Mouse (Mus musculus) stomach, embryonic 14.5 days (tissue): ENCODE measurements around the gene Snrnp25. TPM values are rescaled to one million over a fixed set of nuclear protein-coding genes. Genes with fewer than 3 reads are reported as not detected.
A peak's percentile ranks its signal among the peaks of the same experiment; 100 is the strongest.

Source experiments
- ATAC-seq: fragments of 200-750 bp; cut with Nextera tagmentation; 2 replicates; pipeline ENCODE4 v1.8.0; 2017; ENCODE audit warnings: low read depth, moderate TSS enrichment; ENCODE audit not compliant: insufficient number of reproducible peaks, insufficient read depth, low FRiP score
- H3K27ac ChIP-seq: fragments of 300-500 bp; sonication (generic); 2 replicates; pipeline ENCODE4 v1.5.1; 2014; ENCODE audit warnings: mild to moderate bottlenecking, low read length, moderate library complexity, mixed read lengths
- H3K27me3 ChIP-seq: fragments of 300-500 bp; sonication (generic); 2 replicates; pipeline ENCODE4 v1.6.1; 2014; ENCODE audit warnings: low read length, control low read depth, mixed read lengths; ENCODE audit not compliant: control insufficient read depth, insufficient read depth
- H3K36me3 ChIP-seq: fragments of 300-500 bp; sonication (generic); 2 replicates; pipeline ENCODE4 v1.6.1; 2014; ENCODE audit warnings: mild to moderate bottlenecking, control low read depth, low read length, moderate library complexity, mixed read lengths; ENCODE audit not compliant: control insufficient read depth, insufficient read depth
- H3K4me1 ChIP-seq: fragments of 300-500 bp; sonication (generic); 2 replicates; pipeline ENCODE4 v1.6.1; 2014; ENCODE audit warnings: low read length, control low read depth, mixed read lengths; ENCODE audit not compliant: control insufficient read depth, insufficient read depth
- H3K4me2 ChIP-seq: fragments of 300-500 bp; sonication (generic); replicated peaks from 2 replicates; pipeline ENCODE4 v1.6.1; 2014; ENCODE audit warnings: low read depth, low read length, control low read depth
- H3K4me3 ChIP-seq: fragments of 300-500 bp; sonication (generic); 2 replicates; pipeline ENCODE4 v1.5.1; 2014; ENCODE audit warnings: low read depth, low read length, control low read depth
- H3K9ac ChIP-seq: fragments of 300-500 bp; sonication (generic); replicated peaks from 2 replicates; pipeline ENCODE4 v1.6.1; 2014; ENCODE audit warnings: low read depth, mild to moderate bottlenecking, control low read depth, low read length, moderate library complexity, mixed read lengths
- H3K9me3 ChIP-seq: fragments of 300-500 bp; sonication (generic); 2 replicates; pipeline ENCODE4 v1.6.1; 2016; ENCODE audit warnings: low read depth, low read length, control low read depth; ENCODE audit not compliant: control insufficient read depth
- WGBS: fragments of 180-500 bp; shearing (Covaris S2); extraction: QIAGEN DNeasy Blood & Tissue Kit; methylation state at CpG from one replicate; pipeline ENCODE4 v1.1.7; 2014; 5-methylcytosine and 5-hydroxymethylcytosine counted together
- polyA plus RNA-seq: library from polyadenylated mRNA; unstranded; fragments of >200 nt; fragmentation: Nextera tagmentation; extraction: Ambion mirVana; gene quantifications from 2 replicates; pipeline ENCODE4 v1.2.1, GENCODE M21; 2014

Gene Snrnp25
- polyA plus RNA-seq, 1 experiment from 2014 or later = 60.4 TPM

DNA sequence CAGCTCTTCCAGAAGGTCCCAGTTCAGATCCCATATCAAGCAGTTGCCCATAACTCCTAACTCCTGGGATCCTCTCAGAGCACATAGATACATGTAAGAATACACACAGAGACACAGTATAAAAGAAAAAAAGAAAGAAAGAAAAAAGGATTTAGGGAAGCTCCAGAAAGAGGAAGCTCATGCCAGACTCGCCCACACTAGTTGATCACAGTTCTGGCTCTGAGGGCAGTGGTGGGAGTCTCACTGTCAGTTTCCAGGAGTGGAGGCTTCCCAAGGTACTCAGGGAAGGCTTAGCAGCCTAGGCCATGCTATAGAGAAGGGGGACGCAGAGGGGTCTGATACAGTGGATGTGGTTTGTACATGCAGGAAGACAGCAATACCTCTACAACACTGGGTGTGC is 25.9 kb downstream of the Snrnp25 start:
- ATAC-seq = no peak
- peaks cover 16% of the 10 kb centered on the region for H3K4me1 ChIP-seq
- WGBS = 85% methylated on average over 2 of the region's 2 CpGs
- no peaks in the 10 kb centered on the region for H3K9me3 ChIP-seq
- no peak overlapping the region for H3K4me3 ChIP-seq
- no peak overlapping the region for H3K4me2 ChIP-seq
- H3K9ac ChIP-seq = no peak overlapping the region
- no peaks in the 10 kb centered on the region for H3K27me3 ChIP-seq
- no peak overlapping the region for H3K27ac ChIP-seq
- peaks cover 40% of the 10 kb centered on the region for H3K36me3 ChIP-seq

DNA sequence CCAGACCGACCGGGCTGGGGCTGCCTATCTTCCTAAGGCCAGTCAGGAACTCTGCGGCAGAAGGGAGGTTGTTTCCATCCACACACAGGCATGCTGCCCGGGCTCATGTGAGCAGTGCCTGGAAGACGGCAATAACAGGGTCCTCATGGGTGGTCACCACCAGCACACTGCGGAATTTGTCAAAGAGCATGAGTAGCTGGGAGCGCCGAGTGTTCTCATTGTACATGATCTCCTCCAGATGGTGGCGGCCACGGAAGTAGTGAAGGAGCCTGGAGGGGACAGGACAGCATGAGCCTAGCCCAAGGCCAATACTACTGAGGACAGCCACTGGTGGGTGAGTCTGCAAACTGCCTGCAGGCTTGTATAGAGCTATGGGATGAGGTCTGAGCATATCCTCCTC is 27.6 kb downstream of the Snrnp25 start:
- Histone ChIP-seq H3K27me3 (no peaks in the 10 kb centered on the region), H3K4me3 (no peak overlapping the region), H3K27ac (no peak overlapping the region), H3K4me2 (no peak overlapping the region), H3K36me3 (peaks cover 40% of the 10 kb centered on the region), H3K9ac (no peak overlapping the region), H3K4me1 (peaks cover 14% of the 10 kb centered on the region; the same call in 1 of the 2 replicates), H3K9me3 (no peaks in the 10 kb centered on the region)
- 70% methylated on average over 10 of the region's 10 CpGs for WGBS
- no peak; the same call in 1 of the 2 replicates for ATAC-seq

- no peak overlapping the region for H3K4me3 ChIP-seq
- no peaks in the 10 kb centered on the region for H3K9me3 ChIP-seq
- H3K27ac ChIP-seq = no peak overlapping the region
- ATAC-seq = no peak
- no peak overlapping the region for H3K9ac ChIP-seq
- no peaks in the 10 kb centered on the region for H3K27me3 ChIP-seq
- peaks cover 14% of the 10 kb centered on the region; the same call in 1 of the 2 replicates for H3K4me1 ChIP-seq
- H3K4me2 ChIP-seq = no peak overlapping the region
- peaks cover 40% of the 10 kb centered on the region for H3K36me3 ChIP-seq
- 93% methylated on average over 3 of the region's 3 CpGs for WGBS
Measured at GRCm38 (mm10) chr11:32233895-32234294, 28.7 kb downstream of the Snrnp25 start.

DNA sequence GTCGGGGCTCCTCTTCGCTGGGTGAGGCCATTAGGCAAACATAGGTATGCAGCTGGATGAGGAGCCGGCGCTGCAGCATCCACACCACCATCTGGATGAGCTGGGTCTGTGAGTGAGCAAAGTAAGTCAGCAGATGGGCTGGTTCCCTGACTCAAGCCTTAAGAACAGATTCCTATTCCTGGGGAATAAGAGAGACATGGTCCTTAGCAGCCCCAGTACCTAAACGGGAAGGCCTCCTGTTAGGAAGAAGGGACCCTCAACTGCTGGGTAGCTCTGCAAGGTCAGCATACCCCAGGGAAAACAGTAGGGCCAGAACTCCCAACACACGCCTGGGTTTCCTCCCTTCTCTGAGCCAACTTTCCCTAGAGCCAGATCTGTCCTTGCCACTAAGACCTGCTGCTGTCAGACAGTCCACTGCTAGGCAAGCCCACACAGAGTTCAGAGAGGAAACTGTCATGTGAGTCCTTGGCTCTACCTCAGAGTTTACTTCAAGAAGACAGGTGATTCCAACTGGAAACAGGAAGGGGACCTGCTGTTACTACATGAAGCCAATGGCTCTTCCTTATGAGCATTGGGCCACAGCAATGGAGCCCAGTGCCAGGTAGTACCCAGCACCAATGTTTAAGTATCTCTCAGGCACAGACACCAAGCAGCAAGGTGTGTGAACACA is 29.7 kb downstream of the Snrnp25 start:
- ATAC-seq = no peak
- H3K9me3 ChIP-seq = no peaks in the 10 kb centered on the region
- no peak overlapping the region for H3K9ac ChIP-seq
- H3K27me3 ChIP-seq = no peaks in the 10 kb centered on the region
- peaks cover 37% of the 10 kb centered on the region for H3K36me3 ChIP-seq
- peak overlapping the region; percentile 72; the same call in 1 of the 2 replicates for H3K27ac ChIP-seq
- 87% methylated on average over 6 of the region's 6 CpGs for WGBS
- H3K4me3 ChIP-seq = no peak overlapping the region
- H3K4me1 ChIP-seq = peaks cover 14% of the 10 kb centered on the region; the same call in 1 of the 2 replicates
- H3K4me2 ChIP-seq = no peak overlapping the region

- peak; percentile 33; the same call in 1 of the 2 replicates for ATAC-seq
- H3K4me3 ChIP-seq = no peak overlapping the region
- H3K27ac ChIP-seq = peak overlapping the region; percentile 72; the same call in 1 of the 2 replicates
- H3K27me3 ChIP-seq = no peaks in the 10 kb centered on the region
- WGBS = 18% methylated on average over 3 of the region's 3 CpGs
- no peak overlapping the region for H3K4me2 ChIP-seq
- no peaks in the 10 kb centered on the region for H3K9me3 ChIP-seq
- H3K4me1 ChIP-seq = peaks cover 14% of the 10 kb centered on the region; the same call in 1 of the 2 replicates
- peaks cover 38% of the 10 kb centered on the region for H3K36me3 ChIP-seq
- no peak overlapping the region; the same call in 1 of the 2 replicates for H3K9ac ChIP-seq
Measured at GRCm38 (mm10) chr11:32235646-32236045, 30.4 kb downstream of the Snrnp25 start.

- Histone ChIP-seq H3K27ac (no peak overlapping the region; the same call in 1 of the 2 replicates), H3K9ac (no peak overlapping the region), H3K4me3 (no peak overlapping the region), H3K4me1 (peaks cover 14% of the 10 kb centered on the region; the same call in 1 of the 2 replicates), H3K36me3 (peaks cover 36% of the 10 kb centered on the region), H3K9me3 (no peaks in the 10 kb centered on the region), H3K4me2 (no peak overlapping the region), H3K27me3 (no peaks in the 10 kb centered on the region)
- ATAC-seq = no peak
- 55% methylated on average over 2 of the region's 2 CpGs for WGBS
Measured at GRCm38 (mm10) chr11:32236132-32236531, 30.9 kb downstream of the Snrnp25 start.

GRCm38 (mm10) chr11:32236712-32237410 is 31.6 kb downstream of the Snrnp25 start:
- ATAC-seq = no peak
- WGBS = 62% methylated on average over 9 of the region's 9 CpGs
- Histone ChIP-seq H3K9ac (no peak overlapping the region), H3K36me3 (peaks cover 29% of the 10 kb centered on the region), H3K27me3 (no peaks in the 10 kb centered on the region), H3K4me1 (peaks cover 14% of the 10 kb centered on the region; the same call in 1 of the 2 replicates), H3K4me2 (no peak overlapping the region), H3K4me3 (no peak overlapping the region), H3K27ac (no peak overlapping the region), H3K9me3 (no peaks in the 10 kb centered on the region)

DNA sequence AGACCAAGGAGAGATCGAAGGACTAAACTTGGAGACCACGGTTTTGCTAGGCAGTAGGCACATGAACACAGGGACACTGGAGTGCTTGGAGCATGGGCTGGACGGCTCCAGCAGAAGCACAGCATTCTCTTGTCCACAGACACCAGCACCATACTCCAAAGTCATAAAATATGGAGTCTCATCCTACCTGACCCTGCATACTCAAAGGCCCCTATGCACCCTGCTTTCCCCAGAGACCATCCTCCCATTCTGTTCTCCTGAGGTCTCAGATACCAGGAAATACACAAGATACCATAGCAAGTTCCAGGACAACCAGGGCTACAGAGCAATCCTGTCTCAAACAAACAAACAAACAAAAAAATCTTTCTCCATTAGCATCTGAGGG is 32.2 kb downstream of the Snrnp25 start:
- 96% methylated on average over 3 of the region's 3 CpGs for WGBS
- no peak overlapping the region for H3K27ac ChIP-seq
- H3K36me3 ChIP-seq = peaks cover 23% of the 10 kb centered on the region
- peaks cover 14% of the 10 kb centered on the region; the same call in 1 of the 2 replicates for H3K4me1 ChIP-seq
- no peak overlapping the region for H3K9ac ChIP-seq
- no peak for ATAC-seq
- no peak overlapping the region for H3K4me2 ChIP-seq
- H3K9me3 ChIP-seq = no peaks in the 10 kb centered on the region
- H3K4me3 ChIP-seq = no peak overlapping the region
- no peaks in the 10 kb centered on the region for H3K27me3 ChIP-seq
